Mouse (Mus musculus): ENCODE data around the gene Macrod2.

DNA sequence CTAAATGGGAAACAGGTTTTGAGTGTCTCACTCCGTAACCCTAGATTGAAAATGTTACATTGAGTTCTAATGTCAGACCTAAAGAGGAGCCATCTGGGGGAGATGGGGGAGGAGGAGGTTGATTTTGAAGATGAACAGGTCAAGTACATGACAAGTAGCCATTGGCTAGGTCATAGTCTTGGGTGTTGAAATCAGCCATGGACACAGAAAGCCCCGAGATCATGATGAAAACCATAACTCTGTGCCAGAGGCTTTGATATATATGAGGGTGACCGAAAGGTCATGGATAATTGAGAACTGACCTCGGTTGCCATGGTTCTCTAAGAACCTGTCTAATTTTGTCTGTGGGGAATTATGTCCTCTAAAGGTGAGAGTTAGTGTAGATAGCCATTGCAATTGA is 1405.1 kb downstream of the Macrod2 start:
- TF ChIP-seq CTCF (IDR thresholded peaks at IDR 0.05; ENCODE audit: low read depth) (no peak), EP300 (IDR thresholded peaks at IDR 0.05; ENCODE audit: low read depth) (no peak)
